Mouse (Mus musculus) limb, embryonic 12.5 days (tissue): ENCODE results near the gene Slc25a5. TPM values are rescaled to one million over a fixed set of nuclear protein-coding genes. Genes with fewer than 3 reads are reported as not detected.
"Not testable (repeated sequence)": the region's sequence is repeated elsewhere in the genome, so short reads cannot be mapped to it uniquely, and the experiment has no call there.

Source experiments
- ATAC-seq: fragments of 200-750 bp; cut with Nextera tagmentation; 2 replicates; pipeline ENCODE4 v1.8.0; 2017; ENCODE audit warnings: low read depth, moderate TSS enrichment; ENCODE audit not compliant: insufficient number of reproducible peaks, insufficient read depth, low FRiP score, low TSS enrichment
- H3K27ac ChIP-seq: fragments of 300-500 bp; sonication (generic); 2 replicates; pipeline ENCODE4 v1.5.1; 2016; ENCODE audit warnings: mild to moderate bottlenecking, moderate library complexity
- H3K27me3 ChIP-seq: fragments of 300-500 bp; sonication (generic); 2 replicates; pipeline ENCODE4 v1.6.1; 2016; ENCODE audit warnings: mild to moderate bottlenecking, moderate library complexity
- H3K36me3 ChIP-seq: fragments of 300-500 bp; sonication (generic); 2 replicates; pipeline ENCODE4 v1.6.1; 2016; ENCODE audit warnings: mild to moderate bottlenecking, moderate library complexity
- H3K4me1 ChIP-seq: fragments of 300-500 bp; sonication (generic); replicated peaks from 2 replicates; pipeline ENCODE4 v1.6.1; 2016
- H3K4me2 ChIP-seq: fragments of 300-500 bp; sonication (generic); 2 replicates; pipeline ENCODE4 v1.6.1; 2016; ENCODE audit warnings: mild to moderate bottlenecking, moderate library complexity
- H3K4me3 ChIP-seq: fragments of 300-500 bp; sonication (generic); replicated peaks from 2 replicates; pipeline ENCODE4 v1.5.1; 2016; ENCODE audit warnings: mild to moderate bottlenecking
- H3K9ac ChIP-seq: fragments of 300-500 bp; sonication (generic); replicated peaks from 2 replicates; pipeline ENCODE4 v1.6.1; 2016; ENCODE audit warnings: mild to moderate bottlenecking, moderate library complexity
- H3K9me3 ChIP-seq: fragments of 300-500 bp; sonication (generic); 2 replicates; pipeline ENCODE4 v1.6.1; 2016; ENCODE audit warnings: mild to moderate bottlenecking, moderate library complexity
- WGBS: fragments of 180-500 bp; shearing (Covaris S2); methylation state at CpG from one replicate; pipeline ENCODE4 v1.1.7; 2016; 5-methylcytosine and 5-hydroxymethylcytosine counted together
- polyA plus RNA-seq: library from polyadenylated mRNA; unstranded; fragments of >200 nt; fragmentation: Nextera tagmentation; extraction: Ambion mirVana; gene quantifications from 2 replicates; pipeline ENCODE4 v1.2.1, GENCODE M21; 2016

Slc25a5 gene
- polyA plus RNA-seq, 1 experiment from 2014 or later, result 417 TPM

GRCm38 (mm10) chrX:36763298-36763933, 32.0 kb upstream of the Slc25a5 start:
- no peak overlapping the region for H3K4me2 ChIP-seq
- no peaks in the 10 kb centered on the region for H3K9me3 ChIP-seq
- no peak for ATAC-seq
- no peaks in the 10 kb centered on the region for H3K27me3 ChIP-seq
- no peaks in the 10 kb centered on the region for H3K4me1 ChIP-seq
- no peak overlapping the region for H3K27ac ChIP-seq
- 57% methylated on average over 11 of the region's 11 CpGs for WGBS
- no peak overlapping the region for H3K9ac ChIP-seq
- H3K36me3 ChIP-seq, result no peaks in the 10 kb centered on the region
- no peak overlapping the region for H3K4me3 ChIP-seq

DNA sequence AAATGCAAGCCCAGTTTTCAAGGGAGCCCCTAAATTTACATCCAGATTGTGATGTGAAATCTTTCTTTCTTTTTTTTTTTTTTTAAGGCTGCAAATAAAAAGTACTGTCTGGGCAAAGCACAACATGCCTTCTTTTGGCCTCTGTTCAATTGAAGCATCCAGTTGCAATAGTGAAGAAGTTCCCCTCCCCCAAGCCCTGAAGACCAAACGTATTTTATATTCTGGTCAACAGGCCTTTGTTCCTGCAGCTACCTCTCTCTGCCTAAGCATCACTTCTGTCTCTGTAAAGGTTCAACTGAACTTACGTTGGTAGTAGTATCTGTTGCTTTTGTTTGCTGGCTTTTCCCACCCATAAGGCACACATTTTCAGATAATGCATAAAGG, 31.5 kb upstream of the Slc25a5 start:
- no peak overlapping the region for H3K4me2 ChIP-seq
- H3K4me3 ChIP-seq, result no peak overlapping the region
- WGBS, result 39% methylated on average over 2 of the region's 2 CpGs
- H3K36me3 ChIP-seq, result no peaks in the 10 kb centered on the region
- ATAC-seq, result no peak
- H3K9ac ChIP-seq, result no peak overlapping the region
- no peak overlapping the region for H3K27ac ChIP-seq
- H3K4me1 ChIP-seq, result no peaks in the 10 kb centered on the region
- no peaks in the 10 kb centered on the region for H3K27me3 ChIP-seq
- no peaks in the 10 kb centered on the region for H3K9me3 ChIP-seq

- ATAC-seq, result no peak
- H3K27ac ChIP-seq, result no peak overlapping the region
- H3K9me3 ChIP-seq, result no peaks in the 10 kb centered on the region
- no peak overlapping the region for H3K4me3 ChIP-seq
- no peaks in the 10 kb centered on the region for H3K36me3 ChIP-seq
- no peaks in the 10 kb centered on the region for H3K4me1 ChIP-seq
- no peaks in the 10 kb centered on the region for H3K27me3 ChIP-seq
- WGBS, result 70% methylated on average over 5 of the region's 5 CpGs
- H3K9ac ChIP-seq, result no peak overlapping the region
- no peak overlapping the region for H3K4me2 ChIP-seq
Measured at GRCm38 (mm10) chrX:36767386-36767785, 28.1 kb upstream of the Slc25a5 start.

DNA sequence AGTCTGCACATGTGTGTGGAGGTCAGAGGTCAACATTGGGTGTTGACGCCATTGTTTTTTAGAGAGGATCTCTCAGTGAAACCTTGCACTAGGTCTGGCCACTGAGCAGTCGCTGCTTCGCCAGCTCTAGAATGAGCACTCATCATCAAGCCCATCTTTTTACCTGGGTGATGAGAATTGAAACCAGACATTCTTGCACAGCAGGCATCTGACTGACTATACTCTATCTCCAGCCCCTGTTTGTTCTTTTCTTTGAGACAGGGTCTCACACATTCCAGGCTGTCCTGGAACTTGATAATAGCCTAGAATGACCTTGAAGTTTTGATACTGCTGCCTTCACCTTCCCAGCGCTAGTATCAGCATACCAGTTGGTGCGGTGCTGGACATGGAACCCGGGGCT, 22.9 kb upstream of the Slc25a5 start:
- H3K27ac ChIP-seq, result no peak overlapping the region
- no peaks in the 10 kb centered on the region for H3K27me3 ChIP-seq
- 83% methylated on average over 6 of the region's 6 CpGs for WGBS
- H3K4me1 ChIP-seq, result no peaks in the 10 kb centered on the region
- ATAC-seq, result no peak
- no peak overlapping the region for H3K9ac ChIP-seq
- H3K4me2 ChIP-seq, result no peak overlapping the region
- no peaks in the 10 kb centered on the region for H3K36me3 ChIP-seq
- H3K9me3 ChIP-seq, result no peaks in the 10 kb centered on the region
- no peak overlapping the region for H3K4me3 ChIP-seq

DNA sequence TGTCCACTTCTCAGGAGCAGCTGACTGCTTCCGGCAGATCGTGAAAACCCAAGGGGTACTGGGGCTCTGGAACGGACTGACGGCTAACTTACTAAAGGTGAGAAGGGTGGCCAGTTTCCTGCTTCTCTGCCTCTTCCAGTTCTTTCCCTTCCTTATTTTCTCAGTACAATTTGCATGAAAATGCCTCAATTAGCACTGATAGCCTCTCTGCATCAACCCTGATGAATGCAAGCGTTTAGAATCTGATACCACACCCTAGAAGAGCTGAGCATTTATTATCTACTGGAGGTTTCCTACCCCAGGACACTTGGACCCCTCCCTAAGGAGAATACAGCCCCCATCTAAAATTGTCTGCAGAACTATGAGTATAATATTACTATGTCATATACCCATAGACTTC, 19.9 kb upstream of the Slc25a5 start:
- no peak overlapping the region for H3K9ac ChIP-seq
- no peak overlapping the region for H3K4me3 ChIP-seq
- H3K4me1 ChIP-seq, result no peaks in the 10 kb centered on the region
- H3K27me3 ChIP-seq, result no peaks in the 10 kb centered on the region
- H3K36me3 ChIP-seq, result no peaks in the 10 kb centered on the region
- no peak overlapping the region for H3K27ac ChIP-seq
- WGBS, result 89% methylated on average over 5 of the region's 5 CpGs
- H3K9me3 ChIP-seq, result no peaks in the 10 kb centered on the region
- H3K4me2 ChIP-seq, result no peak overlapping the region
- no peak for ATAC-seq

GRCm38 (mm10) chrX:36777694-36778093, 17.8 kb upstream of the Slc25a5 start:
- 78% methylated on average over 4 of the region's 4 CpGs for WGBS
- H3K36me3 ChIP-seq, result no peaks in the 10 kb centered on the region
- H3K9me3 ChIP-seq, result no peaks in the 10 kb centered on the region
- H3K4me3 ChIP-seq, result no peak overlapping the region
- H3K4me1 ChIP-seq, result no peaks in the 10 kb centered on the region
- no peaks in the 10 kb centered on the region for H3K27me3 ChIP-seq
- no peak overlapping the region for H3K27ac ChIP-seq
- H3K4me2 ChIP-seq, result no peak overlapping the region
- H3K9ac ChIP-seq, result no peak overlapping the region
- no peak for ATAC-seq

DNA sequence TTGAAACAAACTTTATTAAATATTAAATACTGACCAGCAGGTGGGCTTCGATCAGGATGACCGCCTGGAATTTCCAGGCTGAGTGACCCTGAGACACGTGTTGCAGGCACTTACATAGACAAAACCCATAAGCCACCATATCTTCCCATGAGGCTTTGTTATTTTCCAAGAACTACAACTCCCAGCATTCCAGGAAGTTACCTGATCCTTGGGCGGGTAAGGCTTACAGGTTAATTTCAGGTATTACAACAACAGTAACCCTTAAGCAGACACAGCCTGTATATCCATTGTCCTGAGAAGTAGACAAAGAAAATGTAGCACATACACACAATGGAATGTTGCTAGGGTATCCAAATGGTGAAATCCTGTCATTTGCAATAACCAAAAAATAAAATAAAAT, 6.1 kb upstream of the Slc25a5 start:
- Histone ChIP-seq H3K36me3 (no peaks in the 10 kb centered on the region), H3K9me3 (no peaks in the 10 kb centered on the region), H3K4me1 (no peaks in the 10 kb centered on the region), H3K4me2 (no peak overlapping the region), H3K27me3 (no peaks in the 10 kb centered on the region), H3K9ac (no peak overlapping the region), H3K4me3 (no peak overlapping the region), H3K27ac (no peak overlapping the region)
- WGBS, result 62% methylated on average over 4 of the region's 4 CpGs
- no peak for ATAC-seq

DNA sequence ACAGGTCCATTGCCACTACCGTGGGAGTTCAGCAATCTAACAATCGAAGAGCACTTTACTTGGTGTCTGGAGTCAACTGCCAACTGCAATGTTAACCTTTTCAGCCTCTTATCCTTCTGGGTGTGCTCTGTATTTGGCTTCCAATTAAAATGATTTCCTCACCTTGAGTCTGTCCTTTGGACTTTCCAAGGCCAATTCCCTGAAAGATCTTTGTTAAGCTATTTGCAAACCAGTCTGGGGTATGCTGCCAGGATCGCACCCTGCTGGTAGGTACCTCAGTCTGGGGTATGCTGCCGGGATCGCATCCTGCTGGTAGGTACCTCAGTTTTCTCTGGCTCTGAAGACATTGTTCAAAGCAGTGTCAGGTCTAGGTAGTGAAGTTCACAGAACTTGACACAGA, 880 bp upstream of the Slc25a5 start:
- 73% methylated on average over 5 of the region's 5 CpGs for WGBS
- Histone ChIP-seq H3K27ac (no peak overlapping the region), H3K4me1 (no peaks in the 10 kb centered on the region), H3K9ac (no peak overlapping the region), H3K36me3 (peaks cover 10% of the 10 kb centered on the region; the same call in 1 of the 2 replicates), H3K27me3 (no peaks in the 10 kb centered on the region), H3K4me3 (no peak overlapping the region), H3K4me2 (no peak overlapping the region), H3K9me3 (no peaks in the 10 kb centered on the region)
- no peak for ATAC-seq

GRCm38 (mm10) chrX:36796163-36796581, 721 bp downstream of the Slc25a5 start:
- Histone ChIP-seq H3K4me3 (peak overlapping the region; percentile 58), H3K4me2 (peak overlapping the region; percentile 54), H3K9me3 (no peaks in the 10 kb centered on the region), H3K4me1 (no peaks in the 10 kb centered on the region), H3K27me3 (no peaks in the 10 kb centered on the region), H3K27ac (peak overlapping the region; percentile 81), H3K36me3 (peaks cover 10% of the 10 kb centered on the region; the same call in 1 of the 2 replicates), H3K9ac (peak overlapping the region; percentile 70)
- ATAC-seq, result peak; percentile 69
- WGBS, result 10% methylated on average over 33 of the region's 41 CpGs

DNA sequence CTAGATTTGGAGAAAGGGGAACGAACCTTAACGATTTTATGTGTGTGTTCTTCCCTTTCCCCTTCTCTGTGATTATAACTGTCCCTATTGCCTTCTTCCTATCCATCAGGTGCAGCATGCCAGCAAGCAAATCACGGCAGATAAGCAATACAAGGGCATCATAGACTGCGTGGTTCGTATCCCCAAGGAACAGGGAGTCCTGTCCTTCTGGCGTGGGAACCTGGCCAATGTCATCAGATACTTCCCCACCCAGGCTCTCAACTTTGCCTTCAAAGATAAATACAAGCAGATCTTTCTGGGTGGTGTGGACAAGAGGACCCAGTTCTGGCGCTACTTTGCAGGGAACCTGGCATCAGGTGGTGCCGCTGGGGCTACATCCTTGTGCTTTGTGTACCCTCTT, 1.3 kb downstream of the Slc25a5 start:
- H3K27me3 ChIP-seq, H3K4me1 ChIP-seq, H3K9me3 ChIP-seq, H3K27ac ChIP-seq, H3K36me3 ChIP-seq, ATAC-seq: not testable (repeated sequence)
- WGBS, result 76% methylated on average over 8 of the region's 8 CpGs
- H3K4me2 ChIP-seq, result peak overlapping the region; percentile 54
- H3K4me3 ChIP-seq, result peak overlapping the region; percentile 58
- peak overlapping the region; percentile 70; the same call in 1 of the 2 replicates for H3K9ac ChIP-seq

DNA sequence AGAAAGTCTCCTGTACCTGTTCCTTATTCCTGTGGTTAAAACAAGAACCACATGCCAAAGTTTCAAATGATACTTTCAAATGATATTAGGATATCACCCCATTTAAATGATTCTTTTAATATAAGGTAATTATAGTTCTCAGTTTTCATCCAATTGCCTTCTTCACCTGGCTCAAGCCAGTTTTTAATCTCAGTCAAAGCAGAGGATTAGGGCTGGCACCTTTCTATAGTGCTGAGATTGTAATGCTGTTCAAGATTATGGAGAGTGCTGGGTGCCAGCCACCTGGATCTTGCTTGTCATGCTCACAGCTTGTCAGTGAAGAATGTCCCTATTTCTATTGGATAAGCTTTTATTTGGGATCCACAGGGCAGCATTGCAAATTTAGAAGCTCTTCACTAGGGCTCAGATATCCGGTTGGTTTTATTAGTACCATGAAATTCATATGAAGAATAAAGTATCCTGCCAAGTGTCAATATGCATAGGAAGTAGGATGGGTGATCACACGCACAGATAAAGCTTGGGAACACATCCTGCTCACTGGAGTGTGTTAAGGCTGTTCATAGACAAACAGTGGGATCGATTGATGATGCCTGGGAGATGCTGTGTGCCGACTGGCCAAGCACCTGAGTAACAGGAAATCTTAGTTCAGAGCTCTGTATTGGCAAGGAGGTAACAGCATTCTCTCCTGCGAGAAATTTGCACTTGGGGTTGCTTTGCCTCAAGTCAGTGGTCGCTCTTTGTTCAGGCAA, 3.9 kb downstream of the Slc25a5 start:
- Histone ChIP-seq H3K36me3 (peaks cover 10% of the 10 kb centered on the region; the same call in 1 of the 2 replicates), H3K4me2 (no peak overlapping the region), H3K4me1 (no peaks in the 10 kb centered on the region), H3K9me3 (no peaks in the 10 kb centered on the region), H3K27ac (no peak overlapping the region), H3K27me3 (no peaks in the 10 kb centered on the region), H3K4me3 (no peak overlapping the region), H3K9ac (no peak overlapping the region)
- ATAC-seq, result no peak
- 45% methylated on average over 6 of the region's 6 CpGs for WGBS
